Comparison of ENCODE assay signal across 8 mouse cellular contexts in the genomic region with DNA sequence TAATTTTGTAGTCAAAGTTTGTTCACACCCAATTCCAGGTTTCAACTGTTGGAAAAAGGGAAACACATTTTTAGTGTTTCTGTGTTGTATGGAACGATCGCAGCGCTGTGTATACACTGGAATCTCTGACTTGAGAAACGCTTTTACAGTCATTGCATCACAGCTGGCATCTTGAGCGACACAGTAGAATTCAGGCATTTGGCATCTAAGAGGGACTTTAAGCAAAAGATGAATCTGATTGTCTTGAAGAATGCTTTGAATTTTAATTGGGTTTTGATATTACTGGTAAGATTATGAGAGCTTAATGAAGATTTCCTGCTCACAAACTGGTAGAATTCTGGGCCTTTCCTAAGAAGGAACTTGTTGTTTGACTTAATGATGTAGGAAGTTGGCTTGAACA. TPM values are rescaled to one million over a fixed set of nuclear protein-coding genes. Genes with fewer than 3 reads are reported as not detected.
DNase-seq lines count a peak whose midpoint lies in the region; ATAC-seq lines count a peak whose summit lies in the region.

No protein-coding gene starts in this region.

- no peaks in the 10 kb centered on the region for H3K36me3 ChIP-seq in kidney, embryonic 15.5 days
- H3K36me3 ChIP-seq in embryonic facial prominence, embryonic 13.5 days = no peaks in the 10 kb centered on the region
- H3K36me3 ChIP-seq in limb, embryonic 12.5 days = no peaks in the 10 kb centered on the region
- H3K36me3 ChIP-seq in neural tube, embryonic 12.5 days = no peaks in the 10 kb centered on the region

- peaks cover 17% of the 10 kb centered on the region for H3K4me1 ChIP-seq in kidney, embryonic 15.5 days
- peaks cover 22% of the 10 kb centered on the region for H3K4me1 ChIP-seq in embryonic facial prominence, embryonic 13.5 days
- H3K4me1 ChIP-seq in limb, embryonic 12.5 days (replicated peaks) = peaks cover 16% of the 10 kb centered on the region
- peaks cover 15% of the 10 kb centered on the region for H3K4me1 ChIP-seq in neural tube, embryonic 12.5 days

- no peaks in the 10 kb centered on the region for H3K27me3 ChIP-seq in kidney, embryonic 15.5 days
- H3K27me3 ChIP-seq in embryonic facial prominence, embryonic 13.5 days = no peaks in the 10 kb centered on the region
- H3K27me3 ChIP-seq in limb, embryonic 12.5 days = no peaks in the 10 kb centered on the region
- no peaks in the 10 kb centered on the region for H3K27me3 ChIP-seq in neural tube, embryonic 12.5 days (replicated peaks)

- ATAC-seq in kidney, embryonic 15.5 days (replicated peaks; ENCODE audit: low FRiP score) = no peak
- no peak for ATAC-seq in embryonic facial prominence, embryonic 13.5 days (ENCODE audit: insufficient number of reproducible peaks, insufficient read depth, low FRiP score, low TSS enrichment, low read depth)
- ATAC-seq in limb, embryonic 12.5 days (ENCODE audit: insufficient number of reproducible peaks, insufficient read depth, low FRiP score, low TSS enrichment, low read depth) = no peak
- no peak for ATAC-seq in neural tube, embryonic 12.5 days (ENCODE audit: low FRiP score, low read depth)

- H3K4me2 ChIP-seq in kidney, embryonic 15.5 days = peak overlapping the region; percentile 61
- H3K4me2 ChIP-seq in embryonic facial prominence, embryonic 13.5 days = peak overlapping the region; percentile 64
- H3K4me2 ChIP-seq in limb, embryonic 12.5 days = peak overlapping the region; percentile 66
- peak overlapping the region; percentile 54 for H3K4me2 ChIP-seq in neural tube, embryonic 12.5 days (replicated peaks)

- peak overlapping the region; percentile 77 for H3K4me3 ChIP-seq in kidney, embryonic 15.5 days (replicated peaks)
- H3K4me3 ChIP-seq in embryonic facial prominence, embryonic 13.5 days = peak overlapping the region; percentile 64
- H3K4me3 ChIP-seq in limb, embryonic 12.5 days (replicated peaks) = peak overlapping the region; percentile 71
- peak overlapping the region; percentile 69 for H3K4me3 ChIP-seq in neural tube, embryonic 12.5 days

- no peaks in the 10 kb centered on the region for H3K9me3 ChIP-seq in kidney, embryonic 15.5 days (replicated peaks)
- H3K9me3 ChIP-seq in embryonic facial prominence, embryonic 13.5 days = no peaks in the 10 kb centered on the region
- H3K9me3 ChIP-seq in limb, embryonic 12.5 days = no peaks in the 10 kb centered on the region
- H3K9me3 ChIP-seq in neural tube, embryonic 12.5 days = no peaks in the 10 kb centered on the region

- no peak overlapping the region for H3K27ac ChIP-seq in kidney, embryonic 15.5 days
- H3K27ac ChIP-seq in embryonic facial prominence, embryonic 13.5 days = no peak overlapping the region
- H3K27ac ChIP-seq in limb, embryonic 12.5 days = no peak overlapping the region
- H3K27ac ChIP-seq in neural tube, embryonic 12.5 days = no peak overlapping the region

- DNase-seq in kidney, adult 8-10 months = no peak
- no peak for DNase-seq in layer of hippocampus, adult 11-12 months (ENCODE audit: low spot score)
- no peak for DNase-seq in gastrocnemius, postnatal 25 days
- DNase-seq in urinary bladder, adult 2 months (ENCODE audit: low spot score) = no peak

- peak overlapping the region; percentile 75 for H3K9ac ChIP-seq in kidney, embryonic 15.5 days
- H3K9ac ChIP-seq in embryonic facial prominence, embryonic 13.5 days = peak overlapping the region; percentile 85
- peak overlapping the region; percentile 86 for H3K9ac ChIP-seq in limb, embryonic 12.5 days (replicated peaks)
- peak overlapping the region; percentile 67 for H3K9ac ChIP-seq in neural tube, embryonic 12.5 days

- 32% methylated on average over 5 of the region's 5 CpGs for WGBS in kidney, embryonic 15.5 days
- WGBS in embryonic facial prominence, embryonic 13.5 days = 34% methylated on average over 5 of the region's 5 CpGs
- WGBS in limb, embryonic 12.5 days = 36% methylated on average over 5 of the region's 5 CpGs
- WGBS in neural tube, embryonic 12.5 days = 33% methylated on average over 5 of the region's 5 CpGs

RNA-seq across cellular contexts. Expression of gene Cop1, which starts 1.3 kb away (rescaled TPM):
- polyA plus RNA-seq in kidney, embryonic 15.5 days (2015; fragmentation: Nextera tagmentation; extraction: Ambion mirVana) = 27.2 and 46.3 TPM in 2 replicates
- 19.2 and 43.8 TPM in 2 replicates for polyA plus RNA-seq in embryonic facial prominence, embryonic 13.5 days (2015; fragmentation: Nextera tagmentation; extraction: Ambion mirVana)
- polyA plus RNA-seq in limb, embryonic 12.5 days (2016; fragmentation: Nextera tagmentation; extraction: Ambion mirVana) = 107 and 144 TPM in 2 replicates
- 140 and 152 TPM in 2 replicates for polyA plus RNA-seq in neural tube, embryonic 12.5 days (2016; fragmentation: Nextera tagmentation; extraction: Ambion mirVana)
- total RNA-seq in gastrocnemius, postnatal 25 days (2021) = 100 to 1,000 TPM; 133 to 134 TPM
- 88.1 and 96.7 TPM in 2 replicates for polyA plus RNA-seq in urinary bladder, adult 2 months (2012; rRNA removed)
